Mouse (Mus musculus): ENCODE results near the gene Entpd1. TPM values are rescaled to one million over a fixed set of nuclear protein-coding genes. Genes with fewer than 3 reads are reported as not detected.

The Entpd1 gene
- polyA plus RNA-seq, 1 experiment from 2014 or later = 9.8 TPM

DNA sequence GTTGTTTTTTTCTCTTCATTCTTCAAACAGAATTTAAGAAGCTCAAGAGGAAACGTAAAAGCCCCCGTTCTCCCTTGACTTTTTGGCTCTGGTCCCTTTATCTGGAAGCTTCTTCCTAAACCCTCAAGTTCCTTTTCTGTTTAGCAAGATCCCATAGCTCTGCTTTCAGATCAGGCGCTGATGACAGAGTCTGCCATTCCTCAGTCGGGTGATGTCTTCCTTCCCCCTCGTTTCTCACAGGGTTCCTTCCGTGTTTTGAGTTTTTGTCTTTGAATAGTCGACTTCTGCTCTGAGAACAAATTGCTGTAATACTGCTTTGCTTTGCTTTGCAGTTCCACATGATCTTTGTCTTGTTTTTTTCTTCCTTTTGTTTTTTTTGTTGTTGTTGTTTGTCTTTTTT is 18.4 kb downstream of the Entpd1 start:
- Histone ChIP-seq H3K36me3 (no peaks in the 10 kb centered on the region), H3K4me2 (replicated peaks) (no peak overlapping the region), H3K27ac (replicated peaks) (no peak overlapping the region), H3K4me3 (no peak overlapping the region), H3K4me1 (no peaks in the 10 kb centered on the region), H3K27me3 (no peaks in the 10 kb centered on the region), H3K9ac (replicated peaks) (no peak overlapping the region), H3K9me3 (no peaks in the 10 kb centered on the region)
- no peak for ATAC-seq (ENCODE audit: low FRiP score, low read depth)
- 83% methylated on average over 7 of the region's 7 CpGs for WGBS

- ATAC-seq (ENCODE audit: low FRiP score, low read depth) = no peak
- Histone ChIP-seq H3K9me3 (no peaks in the 10 kb centered on the region), H3K9ac (replicated peaks) (no peak overlapping the region), H3K36me3 (no peaks in the 10 kb centered on the region), H3K4me3 (no peak overlapping the region), H3K4me1 (no peaks in the 10 kb centered on the region), H3K27ac (replicated peaks) (no peak overlapping the region), H3K27me3 (no peaks in the 10 kb centered on the region), H3K4me2 (replicated peaks) (no peak overlapping the region)
- 92% methylated on average over 3 of the region's 3 CpGs for WGBS
Observed at GRCm38 (mm10) chr19:40632193-40632592, 20.0 kb downstream of the Entpd1 start.

DNA sequence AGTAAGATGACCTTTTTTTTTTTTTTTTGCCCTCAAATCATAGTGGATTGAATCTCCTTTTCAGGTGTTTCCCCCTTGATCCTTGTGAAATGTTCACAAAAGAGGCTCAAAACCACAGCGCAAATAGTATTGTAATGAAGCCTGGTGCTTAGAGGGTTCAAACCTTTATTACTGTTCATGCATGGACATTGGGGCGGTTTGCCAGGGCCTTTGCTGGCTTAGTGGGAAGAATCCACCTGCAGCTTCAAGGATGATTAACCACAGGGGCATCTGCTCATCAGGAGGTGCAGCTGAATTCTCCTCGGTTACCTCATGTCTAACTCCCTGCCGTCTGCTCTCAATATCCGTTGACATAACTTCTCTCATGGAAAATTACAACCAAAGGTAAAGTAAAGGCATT is 20.5 kb downstream of the Entpd1 start:
- Histone ChIP-seq H3K4me3 (no peak overlapping the region), H3K9ac (replicated peaks) (no peak overlapping the region), H3K9me3 (no peaks in the 10 kb centered on the region), H3K27ac (replicated peaks) (no peak overlapping the region), H3K4me2 (replicated peaks) (no peak overlapping the region), H3K27me3 (no peaks in the 10 kb centered on the region), H3K36me3 (no peaks in the 10 kb centered on the region), H3K4me1 (no peaks in the 10 kb centered on the region)
- 82% methylated on average over 5 of the region's 5 CpGs for WGBS
- ATAC-seq (ENCODE audit: low FRiP score, low read depth) = no peak

DNA sequence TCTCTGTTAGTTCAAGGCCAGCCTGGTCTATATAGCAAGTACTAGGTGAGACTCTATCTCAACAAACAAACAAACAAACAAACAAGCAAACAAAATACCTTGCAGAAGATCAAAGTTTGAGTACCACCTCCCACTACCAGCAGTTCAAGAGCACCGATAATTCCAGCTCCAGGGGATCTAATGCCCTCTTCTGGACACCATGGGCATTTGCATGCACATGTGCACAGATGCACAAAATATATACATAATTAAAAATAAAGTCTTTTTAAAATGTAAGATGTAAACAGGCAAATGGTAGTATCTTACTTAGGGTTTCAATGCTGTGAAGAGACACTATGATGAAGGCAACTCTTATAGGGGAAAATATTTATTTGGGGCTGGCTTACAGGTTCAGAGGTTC is 21.0 kb downstream of the Entpd1 start:
- 73% methylated on average over 1 of the region's 1 CpGs for WGBS
- no peaks in the 10 kb centered on the region for H3K36me3 ChIP-seq
- no peaks in the 10 kb centered on the region for H3K4me1 ChIP-seq
- no peak overlapping the region for H3K9ac ChIP-seq (replicated peaks)
- no peaks in the 10 kb centered on the region for H3K9me3 ChIP-seq
- no peak overlapping the region for H3K4me2 ChIP-seq (replicated peaks)
- H3K4me3 ChIP-seq = no peak overlapping the region
- H3K27ac ChIP-seq (replicated peaks) = no peak overlapping the region
- ATAC-seq (ENCODE audit: low FRiP score, low read depth) = no peak
- no peaks in the 10 kb centered on the region for H3K27me3 ChIP-seq

GRCm38 (mm10) chr19:40637091-40637490 is 24.9 kb downstream of the Entpd1 start:
- no peak overlapping the region for H3K4me3 ChIP-seq
- no peak overlapping the region for H3K4me2 ChIP-seq (replicated peaks)
- no peak for ATAC-seq (ENCODE audit: low FRiP score, low read depth)
- H3K9me3 ChIP-seq = no peaks in the 10 kb centered on the region
- no peaks in the 10 kb centered on the region for H3K36me3 ChIP-seq
- no peaks in the 10 kb centered on the region for H3K4me1 ChIP-seq
- no peak overlapping the region for H3K9ac ChIP-seq (replicated peaks)
- no peaks in the 10 kb centered on the region for H3K27me3 ChIP-seq
- 70% methylated on average over 4 of the region's 4 CpGs for WGBS
- H3K27ac ChIP-seq (replicated peaks) = no peak overlapping the region

- Histone ChIP-seq H3K9ac (replicated peaks) (no peak overlapping the region), H3K36me3 (no peaks in the 10 kb centered on the region), H3K4me3 (no peak overlapping the region), H3K27ac (replicated peaks) (no peak overlapping the region), H3K27me3 (no peaks in the 10 kb centered on the region), H3K4me2 (replicated peaks) (no peak overlapping the region), H3K4me1 (no peaks in the 10 kb centered on the region), H3K9me3 (no peaks in the 10 kb centered on the region)
- ATAC-seq (ENCODE audit: low FRiP score, low read depth) = no peak
- 87% methylated on average over 7 of the region's 7 CpGs for WGBS
Observed at GRCm38 (mm10) chr19:40637601-40638000, 25.4 kb downstream of the Entpd1 start.

GRCm38 (mm10) chr19:40638582-40638981 is 26.4 kb downstream of the Entpd1 start:
- H3K4me1 ChIP-seq = no peaks in the 10 kb centered on the region
- no peak overlapping the region for H3K4me2 ChIP-seq (replicated peaks)
- no peaks in the 10 kb centered on the region for H3K9me3 ChIP-seq
- no peaks in the 10 kb centered on the region for H3K36me3 ChIP-seq
- H3K27ac ChIP-seq (replicated peaks) = no peak overlapping the region
- no peaks in the 10 kb centered on the region for H3K27me3 ChIP-seq
- H3K9ac ChIP-seq (replicated peaks) = no peak overlapping the region
- no peak overlapping the region for H3K4me3 ChIP-seq
- ATAC-seq (ENCODE audit: low FRiP score, low read depth) = no peak
- WGBS = 91% methylated on average over 5 of the region's 5 CpGs

- no peak for ATAC-seq (ENCODE audit: low FRiP score, low read depth)
- Histone ChIP-seq H3K9ac (replicated peaks) (no peak overlapping the region), H3K27ac (replicated peaks) (no peak overlapping the region), H3K36me3 (no peaks in the 10 kb centered on the region), H3K27me3 (no peaks in the 10 kb centered on the region), H3K4me2 (replicated peaks) (no peak overlapping the region), H3K9me3 (no peaks in the 10 kb centered on the region), H3K4me3 (no peak overlapping the region), H3K4me1 (no peaks in the 10 kb centered on the region)
- WGBS = 83% methylated on average over 11 of the region's 11 CpGs
Observed at GRCm38 (mm10) chr19:40639729-40640304, 27.7 kb downstream of the Entpd1 start.

DNA sequence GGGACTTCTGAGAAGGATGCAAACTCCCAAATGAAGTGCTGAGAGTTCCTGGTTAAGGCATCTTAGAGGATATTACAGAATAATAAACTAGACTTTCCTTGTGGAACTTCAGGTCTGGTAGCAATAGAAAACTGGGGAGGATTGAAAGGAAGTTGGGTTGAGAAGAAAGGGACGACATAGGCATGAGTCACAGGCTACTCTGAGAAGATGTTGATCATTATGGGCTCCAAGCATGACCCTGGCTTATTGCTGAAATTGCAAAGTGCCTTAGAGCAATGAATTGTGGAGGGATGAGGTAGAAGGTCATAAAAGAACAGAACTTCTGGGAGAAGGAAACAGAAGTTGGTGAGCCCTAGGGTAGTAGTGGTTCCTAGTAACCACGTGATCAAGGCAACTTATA is 28.6 kb downstream of the Entpd1 start:
- H3K4me1 ChIP-seq = no peaks in the 10 kb centered on the region
- H3K27ac ChIP-seq (replicated peaks) = no peak overlapping the region
- H3K9me3 ChIP-seq = no peaks in the 10 kb centered on the region
- H3K4me3 ChIP-seq = no peak overlapping the region
- no peaks in the 10 kb centered on the region for H3K27me3 ChIP-seq
- no peak overlapping the region for H3K4me2 ChIP-seq (replicated peaks)
- ATAC-seq (ENCODE audit: low FRiP score, low read depth) = no peak
- H3K36me3 ChIP-seq = no peaks in the 10 kb centered on the region
- WGBS = 89% methylated on average over 2 of the region's 2 CpGs
- H3K9ac ChIP-seq (replicated peaks) = no peak overlapping the region

- no peak for ATAC-seq (ENCODE audit: low FRiP score, low read depth)
- H3K4me2 ChIP-seq (replicated peaks) = no peak overlapping the region
- no peaks in the 10 kb centered on the region for H3K36me3 ChIP-seq
- H3K4me3 ChIP-seq = no peak overlapping the region
- no peak overlapping the region for H3K9ac ChIP-seq (replicated peaks)
- no peaks in the 10 kb centered on the region for H3K9me3 ChIP-seq
- no peaks in the 10 kb centered on the region for H3K4me1 ChIP-seq
- 92% methylated on average over 1 of the region's 1 CpGs for WGBS
- no peak overlapping the region for H3K27ac ChIP-seq (replicated peaks)
- no peaks in the 10 kb centered on the region for H3K27me3 ChIP-seq
Observed at GRCm38 (mm10) chr19:40643846-40644245, 31.7 kb downstream of the Entpd1 start.

DNA sequence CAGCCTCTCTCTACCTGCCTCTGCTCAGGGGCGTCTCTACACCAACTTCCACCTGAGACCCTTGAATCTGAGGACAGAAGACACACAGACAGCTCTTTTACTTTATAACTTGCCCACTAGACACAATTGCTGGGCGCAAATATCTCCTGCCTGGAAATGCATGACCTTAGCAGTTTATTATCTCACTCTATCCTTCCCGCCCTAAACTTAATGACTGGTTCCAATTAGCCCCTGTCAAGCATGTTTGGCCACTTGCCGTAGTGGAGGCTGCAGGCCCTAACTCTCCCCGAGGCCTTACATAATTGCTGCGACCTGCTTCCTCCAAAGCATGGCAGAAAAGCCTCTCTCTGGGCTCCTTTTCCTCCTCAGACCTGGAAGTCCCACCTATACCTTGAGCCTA is 34.2 kb downstream of the Entpd1 start:
- ATAC-seq (ENCODE audit: low FRiP score, low read depth) = no peak
- Histone ChIP-seq H3K9me3 (no peaks in the 10 kb centered on the region), H3K4me3 (no peak overlapping the region), H3K4me1 (no peaks in the 10 kb centered on the region), H3K27ac (replicated peaks) (no peak overlapping the region), H3K9ac (replicated peaks) (no peak overlapping the region), H3K36me3 (no peaks in the 10 kb centered on the region), H3K27me3 (no peaks in the 10 kb centered on the region), H3K4me2 (replicated peaks) (no peak overlapping the region)
- 72% methylated on average over 6 of the region's 6 CpGs for WGBS

DNA sequence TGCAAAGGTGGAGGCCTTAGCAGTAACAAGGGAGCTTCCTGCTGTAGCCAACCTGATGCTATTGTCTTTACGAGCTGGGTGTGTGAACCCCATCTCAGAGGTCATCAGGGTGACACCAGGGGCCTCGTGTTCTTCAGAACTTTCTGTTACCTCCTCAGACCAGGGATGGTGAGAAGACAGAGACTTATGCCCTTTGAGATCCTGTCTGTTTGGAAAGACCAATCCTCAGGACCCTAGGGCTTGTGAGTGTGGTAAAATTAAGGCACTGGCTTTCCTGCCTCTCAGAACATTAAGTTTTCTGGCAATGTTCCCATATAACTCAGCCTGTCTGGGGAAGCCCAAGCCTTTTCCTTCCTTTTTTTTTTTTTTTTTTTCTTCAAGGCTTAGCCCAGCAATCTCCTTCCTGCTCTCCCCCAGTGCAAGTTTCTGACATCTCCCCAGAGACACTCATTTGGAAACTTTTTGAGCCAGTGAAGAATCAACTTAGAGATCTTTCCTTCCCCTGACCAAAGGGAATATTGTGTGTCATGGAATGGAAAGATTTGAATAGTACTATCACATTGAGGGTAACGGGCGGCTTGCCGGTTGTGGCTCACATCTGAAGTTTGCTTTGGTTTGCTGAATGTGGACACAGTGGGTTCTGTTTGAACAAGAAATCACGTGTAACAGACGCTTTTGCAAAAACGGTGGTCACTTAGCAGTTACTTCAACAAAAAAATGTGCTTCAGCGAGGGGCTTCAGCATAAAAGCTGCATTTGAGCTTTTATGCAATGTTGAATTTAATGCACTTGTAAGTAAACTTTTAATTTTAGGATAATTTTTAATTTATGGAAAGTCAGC is 35.4 kb downstream of the Entpd1 start:
- no peak for ATAC-seq (ENCODE audit: low FRiP score, low read depth)
- WGBS = 69% methylated on average over 9 of the region's 9 CpGs

More for the DNA sequence above, 35.4 kb downstream of the Entpd1 start:
- Histone ChIP-seq H3K9ac (replicated peaks) (no peak overlapping the region), H3K27me3 (no peaks in the 10 kb centered on the region), H3K4me1 (no peaks in the 10 kb centered on the region), H3K4me2 (replicated peaks) (no peak overlapping the region), H3K4me3 (no peak overlapping the region), H3K27ac (replicated peaks) (no peak overlapping the region), H3K9me3 (no peaks in the 10 kb centered on the region), H3K36me3 (no peaks in the 10 kb centered on the region)
